Mouse (Mus musculus): Measurements from ENCODE around the gene Pex26.

The Pex26 gene

GRCm38 (mm10) chr6:121245127-121246036, 61.9 kb downstream of the Pex26 start, which contains the start of gene Usp18:
TSS of gene Usp18 (plus strand) at chr6:121245906.
- DNase-seq, result peak; percentile 91

GRCm38 (mm10) chr6:121246037-121246361, 62.5 kb downstream of the Pex26 start:
- no peak for DNase-seq
